Mouse (Mus musculus): ENCODE measurements around the gene Snx29.

The Snx29 gene

DNA sequence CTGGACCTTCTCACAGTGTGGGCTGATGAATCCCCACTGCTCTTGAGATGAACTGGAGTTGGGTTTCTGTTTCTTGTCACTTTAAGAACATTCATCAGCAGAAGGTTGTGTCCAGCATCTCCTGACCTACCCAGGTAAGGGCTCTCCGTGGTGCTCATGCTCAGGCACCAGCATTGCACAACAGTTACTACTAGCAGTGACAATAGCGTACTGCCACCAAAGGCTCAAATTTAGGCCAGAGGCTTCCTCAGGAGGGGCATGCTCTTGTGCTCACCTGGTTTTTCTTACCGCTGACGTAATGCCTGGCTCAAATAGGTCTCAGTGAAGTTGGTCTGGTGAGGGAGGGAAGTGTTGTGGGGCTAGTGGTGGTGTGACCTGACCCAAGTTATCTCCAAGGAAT is 132.2 kb downstream of the Snx29 start:
- DNase-seq, result no peak

DNA sequence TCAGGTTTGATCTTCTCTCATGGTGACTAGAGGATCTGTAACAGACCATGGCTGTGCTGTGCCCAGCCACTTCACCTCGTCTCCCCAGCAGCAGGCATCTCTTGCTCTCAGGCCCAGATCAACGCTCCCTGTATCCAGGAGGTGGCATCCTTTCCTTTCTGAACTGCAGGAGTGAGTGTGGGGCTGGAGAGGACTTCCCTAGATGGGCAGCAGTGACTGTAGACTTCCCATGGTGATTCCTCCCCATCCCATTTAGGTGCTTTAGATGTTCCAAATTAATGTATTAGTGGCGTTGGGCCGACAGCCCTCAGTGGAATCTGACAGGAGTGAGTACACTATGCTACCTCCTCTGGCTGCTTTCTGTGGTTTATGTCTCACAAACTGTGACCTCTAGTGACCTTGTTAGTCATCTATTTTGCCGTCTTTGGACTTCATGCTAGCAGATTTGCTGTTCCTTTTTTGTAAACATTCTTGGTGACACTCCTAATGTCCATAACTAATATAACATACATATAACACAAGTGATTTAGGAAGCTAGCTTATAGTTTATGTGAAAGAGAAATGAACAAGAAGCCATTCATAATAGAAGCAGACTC is 132.9 kb downstream of the Snx29 start:
- no peak for DNase-seq

DNA sequence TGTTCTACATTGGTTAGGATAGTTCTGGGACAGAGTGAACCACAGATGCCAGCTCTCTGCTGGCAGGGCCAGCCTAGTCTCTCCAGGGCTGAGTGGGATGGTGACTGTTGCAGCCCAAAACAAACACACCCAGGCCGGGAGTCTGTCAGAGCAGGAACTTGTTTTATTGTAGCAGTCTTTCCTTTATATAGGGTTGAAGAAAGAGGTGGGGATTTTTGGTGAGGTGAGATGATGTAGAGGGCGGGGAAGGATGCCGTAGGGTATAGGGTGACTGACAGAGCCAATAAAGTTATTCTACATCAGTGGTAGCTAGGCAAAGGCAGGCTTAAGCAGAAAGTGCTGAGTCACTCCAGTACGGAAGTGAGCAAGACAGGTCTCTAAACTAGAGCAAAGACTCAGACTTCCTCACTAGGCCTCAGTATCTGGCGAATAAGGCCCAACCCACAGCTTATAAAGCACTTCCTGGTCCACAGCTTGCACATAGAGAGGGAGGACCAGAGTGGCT is 133.5 kb downstream of the Snx29 start:
- DNase-seq, result peak; percentile 27

DNA sequence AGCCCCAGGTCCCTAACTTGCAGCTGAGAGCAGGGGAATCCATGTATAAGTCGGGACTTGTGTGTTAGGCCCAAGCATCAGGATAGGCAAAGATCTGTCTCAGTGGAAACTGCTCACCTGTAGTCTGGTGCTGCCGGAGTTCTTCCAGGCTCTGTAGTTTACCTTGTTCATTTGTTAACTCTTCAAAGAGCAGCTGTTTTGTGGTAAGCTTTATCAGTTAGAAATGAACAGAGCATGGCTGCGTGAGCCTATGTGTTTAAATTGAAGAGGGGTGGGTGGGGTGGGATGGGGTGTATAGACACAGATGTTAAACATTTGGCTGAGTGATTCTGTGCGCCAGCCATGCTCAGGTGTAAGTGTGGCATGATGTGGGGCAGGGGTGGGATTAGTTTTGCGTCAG is 134.4 kb downstream of the Snx29 start:
- no peak for DNase-seq

DNA sequence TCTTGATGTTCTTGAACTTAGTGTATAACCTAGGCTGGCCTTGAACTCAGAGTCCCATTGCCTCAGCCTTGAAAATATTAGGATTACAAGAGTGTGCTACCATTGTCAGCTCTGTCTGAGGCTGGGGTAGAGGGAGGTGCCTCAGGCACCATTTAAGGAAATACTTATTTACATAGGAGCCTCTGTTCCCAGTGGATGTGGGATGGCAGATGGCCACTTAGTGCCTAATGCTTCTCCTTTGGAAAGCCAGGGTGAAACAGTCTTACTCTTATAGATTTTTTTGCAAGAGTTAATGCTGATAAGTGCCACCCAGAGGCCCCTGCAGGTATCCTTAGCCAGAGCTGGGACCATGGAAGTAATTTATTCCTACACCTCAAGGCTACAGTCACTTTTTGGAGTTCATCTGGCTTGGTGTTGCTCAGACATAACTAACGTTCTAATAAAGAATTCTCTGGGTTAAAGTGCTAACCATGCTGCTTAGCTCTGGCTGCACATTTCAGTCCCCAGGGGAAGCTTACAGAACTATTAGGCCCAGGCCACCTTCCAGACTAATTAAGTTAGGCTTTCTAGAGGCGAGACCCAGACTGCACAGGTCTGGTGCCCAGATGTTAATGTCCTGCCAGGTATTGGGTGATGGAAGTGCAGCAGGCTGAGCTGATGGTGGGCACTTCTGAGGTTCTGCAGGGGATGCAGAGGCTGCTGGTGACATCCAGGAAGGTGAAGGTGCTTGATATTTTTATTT is 135.1 kb downstream of the Snx29 start:
- no peak for DNase-seq

DNA sequence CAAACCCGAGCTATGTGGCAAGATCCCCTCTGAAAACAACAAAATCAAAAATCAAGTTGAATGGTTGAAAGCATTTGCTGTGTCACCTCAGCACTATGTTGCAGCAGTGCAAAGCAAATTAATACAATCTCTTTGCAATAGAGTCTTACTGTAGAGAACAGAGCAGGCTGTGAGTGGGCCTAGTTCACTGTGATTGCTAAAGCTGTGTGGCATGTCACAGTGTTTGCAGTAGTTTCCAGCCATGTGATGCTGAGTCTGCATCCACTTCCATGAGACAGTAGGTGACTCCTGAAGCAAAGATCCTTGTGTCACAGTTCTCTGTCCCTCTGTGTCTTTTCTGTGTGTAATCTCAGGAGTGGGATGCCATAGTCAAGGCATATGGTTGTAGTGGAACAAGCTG is 137.5 kb downstream of the Snx29 start:
- DNase-seq, result no peak

DNA sequence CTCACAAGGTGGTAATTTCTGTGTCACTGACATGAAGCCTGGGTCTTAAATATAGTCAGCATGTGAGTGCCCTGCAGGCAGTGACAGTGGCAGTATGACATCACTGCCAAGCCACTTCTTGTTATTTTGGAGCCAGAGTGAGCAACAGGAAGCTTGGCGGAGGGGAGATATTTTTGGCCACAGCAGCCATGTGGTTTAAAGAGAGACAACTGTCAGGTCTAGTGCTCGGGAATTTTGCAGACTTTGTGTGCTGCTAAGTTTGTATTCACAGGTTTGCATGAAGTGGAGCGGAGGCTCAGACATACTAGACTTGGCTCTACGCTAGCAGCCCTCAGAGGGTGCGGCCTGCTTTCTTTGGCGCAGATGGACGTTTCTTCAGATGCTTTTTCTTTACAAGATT is 138.9 kb downstream of the Snx29 start:
- DNase-seq, result peak; percentile 72

DNA sequence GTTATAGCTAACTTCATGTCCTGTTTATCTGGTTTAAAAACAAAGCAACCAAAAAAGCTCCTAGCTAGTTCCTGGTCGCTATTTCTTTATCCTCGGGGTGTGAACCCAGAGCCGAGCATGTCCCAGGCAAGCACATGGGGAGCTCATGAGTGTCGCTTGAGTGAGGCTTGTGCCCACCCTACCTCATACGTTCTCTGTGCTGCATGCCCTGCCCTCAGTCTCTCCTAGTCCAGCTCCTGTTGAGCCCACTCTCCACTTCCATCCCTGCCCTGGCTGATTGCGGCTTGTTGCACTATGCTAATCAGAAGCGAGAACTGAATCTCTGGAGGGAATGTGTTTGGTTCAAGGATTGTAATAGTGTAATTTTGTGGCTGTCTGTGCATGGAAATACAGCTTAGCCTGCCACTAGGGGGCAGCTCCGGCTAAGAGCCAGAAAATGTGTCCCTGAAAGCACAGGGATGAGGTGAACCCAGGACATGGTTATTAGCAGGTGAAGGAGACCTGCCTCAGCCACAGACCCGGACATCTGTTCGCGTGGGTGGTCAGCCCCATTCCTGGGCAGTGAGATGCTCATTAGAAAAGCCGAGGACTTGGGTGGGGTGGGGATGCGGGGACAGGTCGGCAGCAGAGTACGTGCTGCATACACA is 145.9 kb downstream of the Snx29 start:
- DNase-seq, result peak; percentile 65

DNA sequence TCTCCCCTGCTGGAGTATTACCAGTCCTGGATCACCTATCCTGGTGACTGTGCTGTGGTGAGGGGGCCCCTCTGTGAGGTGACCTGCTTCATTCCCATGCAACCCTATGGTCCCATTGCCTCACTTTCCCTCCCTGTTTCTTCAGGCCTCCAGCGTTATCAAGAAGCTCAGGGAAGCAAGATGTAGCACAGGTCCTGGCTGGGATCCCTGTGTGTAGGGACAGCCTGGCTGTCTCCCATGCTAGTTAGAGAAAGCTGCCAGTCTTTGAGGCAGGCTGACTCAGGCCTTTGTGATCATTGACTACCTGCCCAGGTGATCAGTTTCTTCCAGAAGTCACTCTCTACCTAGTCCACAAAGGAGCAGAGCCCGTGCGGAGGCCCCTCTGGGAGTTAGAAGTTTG is 146.8 kb downstream of the Snx29 start:
- no peak for DNase-seq

DNA sequence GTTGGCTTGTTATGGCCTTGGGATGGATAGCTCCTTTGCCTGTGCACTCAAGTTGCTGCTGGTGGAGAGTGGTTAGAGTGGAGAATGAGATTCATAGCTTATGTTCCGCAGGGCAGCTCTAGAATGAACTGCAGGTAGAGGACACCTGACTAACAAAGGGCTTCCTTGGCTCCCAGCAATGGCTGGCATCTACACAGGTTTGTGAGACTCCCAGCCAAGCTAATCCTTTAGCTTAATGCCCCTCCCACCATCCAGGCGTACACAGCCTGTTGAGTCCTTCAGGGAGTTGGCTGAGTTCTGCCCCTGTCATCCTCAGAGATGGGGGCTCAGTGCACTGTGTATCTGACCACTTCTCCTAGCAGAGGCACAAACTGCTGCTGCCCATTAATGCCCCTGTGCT is 148.5 kb downstream of the Snx29 start:
- no peak for DNase-seq

DNA sequence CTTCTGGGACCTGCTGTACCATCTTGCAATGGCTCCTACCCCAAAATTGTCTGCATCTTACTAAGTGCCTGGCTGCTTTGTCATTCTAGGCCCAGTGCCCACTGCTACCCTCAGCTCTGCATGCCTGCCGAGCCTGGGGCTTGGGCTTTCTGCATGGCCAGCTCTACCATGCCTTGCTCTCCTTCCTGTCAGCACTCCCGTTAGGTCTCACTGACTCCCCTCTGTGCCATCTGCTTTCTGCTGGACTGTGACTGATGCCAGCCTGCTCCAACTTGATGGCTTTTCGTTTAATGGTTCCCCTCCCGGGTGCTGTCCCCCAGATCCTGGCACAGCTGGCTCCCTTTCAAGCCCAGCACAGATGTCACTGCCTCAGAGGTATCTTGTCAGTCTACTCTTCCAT is 150.1 kb downstream of the Snx29 start:
- no peak for DNase-seq

DNA sequence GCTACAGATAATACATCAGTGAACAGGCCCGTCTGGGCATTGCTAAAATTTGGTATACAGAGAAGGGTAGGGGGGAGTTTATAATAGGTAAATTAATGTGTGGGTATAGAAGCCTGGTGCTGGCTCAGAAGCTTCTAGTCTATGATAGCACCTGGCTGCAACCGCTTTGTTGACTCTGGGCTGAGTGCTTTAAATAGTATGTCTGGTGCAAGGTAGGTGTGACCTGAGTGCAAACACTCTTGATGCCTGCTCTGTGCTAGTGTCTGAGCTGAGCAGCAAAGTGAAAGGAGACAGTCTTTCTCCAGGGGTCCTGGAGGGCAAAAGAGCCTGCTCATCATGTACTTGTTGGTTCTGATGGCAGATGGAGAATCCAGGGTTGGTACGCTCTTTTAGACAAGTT is 150.8 kb downstream of the Snx29 start:
- DNase-seq, result no peak

DNA sequence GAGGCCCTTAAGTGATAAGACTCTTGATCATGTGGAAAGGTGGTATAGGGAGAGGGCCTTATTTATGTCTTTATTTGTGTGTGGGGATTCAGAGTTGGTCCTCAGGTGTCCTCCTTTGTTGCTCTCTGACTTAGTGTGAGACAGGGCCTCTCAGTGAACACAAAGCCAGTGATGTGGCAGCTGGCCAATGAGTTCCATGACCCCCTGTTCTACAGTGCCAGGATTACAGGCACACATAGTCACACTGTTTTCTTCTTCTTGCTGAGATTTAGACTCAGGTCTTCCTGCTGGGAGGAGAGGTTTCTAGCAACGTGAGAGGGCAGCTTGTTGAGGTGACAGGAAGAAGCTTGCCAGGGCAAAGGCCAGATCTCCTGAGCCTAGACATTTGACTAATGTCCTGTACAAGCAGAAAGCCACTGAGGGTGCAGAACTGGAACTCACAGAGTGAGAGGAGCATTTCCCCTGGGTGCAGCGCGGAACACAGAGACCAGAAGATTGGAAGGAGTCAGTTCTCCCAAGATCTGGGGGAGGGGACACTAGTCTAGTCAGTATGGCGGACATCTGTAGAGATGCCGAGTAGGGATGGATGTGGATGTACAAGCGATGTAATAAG is 151.3 kb downstream of the Snx29 start:
- DNase-seq, result no peak

DNA sequence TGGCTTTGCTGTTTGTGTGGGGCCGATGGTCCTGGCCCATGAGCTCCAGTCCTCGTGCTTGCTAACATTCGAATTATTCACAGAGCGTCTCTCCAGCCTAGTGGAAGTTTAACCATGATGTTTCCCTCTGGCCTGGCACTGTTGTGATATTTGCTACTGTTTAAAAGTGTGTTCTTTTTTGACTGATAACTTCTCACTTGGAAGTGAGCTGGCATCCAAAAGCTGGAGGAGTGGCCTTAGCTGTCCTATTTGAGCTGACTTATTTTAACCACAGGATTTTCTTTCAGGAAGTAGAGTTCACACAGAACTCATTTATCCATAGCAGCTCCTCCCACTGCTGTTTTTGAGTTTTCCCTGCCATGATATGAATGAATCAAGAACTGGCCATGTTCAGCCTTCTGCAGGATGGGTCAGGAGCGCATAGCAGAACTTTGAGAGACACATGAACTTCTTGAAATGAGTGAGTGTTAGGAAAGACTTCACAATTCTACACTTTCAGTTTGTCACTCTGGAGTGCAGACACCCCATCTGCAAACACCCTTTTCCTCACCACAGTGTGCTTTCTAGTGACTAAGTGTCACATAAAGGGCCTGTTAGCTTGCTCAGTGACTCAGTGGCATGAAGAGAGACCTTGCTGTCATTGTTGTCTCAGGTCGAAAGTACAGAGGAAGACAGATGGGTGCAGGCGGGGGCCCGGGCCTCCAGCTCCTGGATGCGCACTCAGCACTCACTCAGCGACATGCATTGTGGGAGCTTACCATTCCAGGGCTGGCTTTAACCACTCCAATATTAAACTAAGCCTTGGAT is 152.6 kb downstream of the Snx29 start:
- DNase-seq, result no peak

DNA sequence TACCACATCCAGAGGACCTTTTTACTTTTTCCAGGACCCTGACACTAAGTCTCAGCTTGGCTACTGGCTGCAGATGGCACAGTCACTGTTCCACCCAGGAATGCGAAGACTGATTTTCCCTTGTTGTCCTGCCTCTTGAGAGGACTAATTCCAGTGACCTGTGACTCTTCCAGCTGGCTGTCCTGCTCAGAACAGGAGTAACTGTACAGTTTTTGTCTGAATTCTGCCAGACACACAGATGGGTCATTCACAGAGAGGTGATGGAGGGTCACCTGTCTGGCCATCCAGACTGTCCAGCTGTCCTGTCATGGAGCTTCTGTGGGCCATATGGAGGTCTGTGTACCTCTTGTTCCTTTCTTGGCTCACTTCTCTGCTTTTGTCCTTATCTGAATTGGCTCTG is 153.6 kb downstream of the Snx29 start:
- DNase-seq, result no peak

DNA sequence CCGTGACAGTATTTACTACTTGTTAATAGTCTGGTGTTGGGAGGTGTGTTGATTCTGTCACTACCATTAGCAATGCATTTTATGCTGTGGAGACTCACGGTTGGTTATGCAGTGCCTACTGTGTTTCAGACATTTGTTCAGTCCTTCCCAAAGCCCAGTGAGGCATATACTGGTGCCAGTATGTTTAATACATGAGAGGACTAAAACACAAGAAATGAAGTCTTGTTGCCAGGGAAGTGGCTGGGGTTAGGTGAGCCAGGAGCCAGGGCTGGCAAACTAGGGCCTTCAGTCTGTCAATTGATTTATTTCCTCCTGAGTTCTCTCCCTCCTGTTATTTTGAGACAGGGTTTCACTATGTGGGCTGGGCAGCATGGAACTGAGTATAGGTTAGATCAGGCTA is 154.3 kb downstream of the Snx29 start:
- DNase-seq, result no peak

DNA sequence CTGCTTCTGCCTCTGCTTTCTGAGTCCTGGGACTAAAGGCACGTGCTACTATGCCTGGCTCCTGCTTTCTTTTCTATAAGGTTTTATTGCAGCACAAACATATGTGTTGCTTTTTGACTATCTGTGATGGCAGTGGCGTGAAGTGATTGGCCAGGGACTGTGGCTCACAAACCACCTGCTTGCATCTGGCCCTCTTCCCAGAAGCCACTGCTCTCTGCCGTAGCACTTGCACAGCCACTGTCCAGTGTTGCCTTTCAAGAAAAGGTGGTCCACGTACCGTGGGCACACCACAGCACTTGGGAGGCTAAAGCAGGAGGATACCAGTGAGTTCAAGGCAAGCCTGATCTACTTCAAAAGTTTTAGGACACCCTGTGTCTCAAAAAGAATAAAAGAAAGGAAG is 154.9 kb downstream of the Snx29 start:
- no peak for DNase-seq

DNA sequence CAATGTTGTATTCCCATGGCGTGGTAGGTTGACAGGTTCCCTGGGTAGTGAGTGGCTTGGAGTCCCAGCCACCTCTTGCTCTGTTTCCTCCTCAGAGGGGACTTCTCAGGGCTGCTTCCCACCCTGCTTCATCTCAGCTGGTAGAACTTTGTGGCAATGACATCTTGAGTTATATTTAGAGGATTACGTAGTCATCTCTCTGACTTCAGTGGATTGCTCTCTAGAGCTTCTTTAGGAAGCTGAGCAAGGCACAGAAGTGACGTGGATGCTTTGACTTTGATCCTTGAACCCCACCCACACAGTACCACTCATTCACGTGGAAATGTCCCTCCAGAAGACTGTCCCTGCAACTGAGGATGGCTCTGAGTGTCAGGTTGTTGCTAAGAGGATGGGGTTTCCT is 156.9 kb downstream of the Snx29 start:
- no peak for DNase-seq

DNA sequence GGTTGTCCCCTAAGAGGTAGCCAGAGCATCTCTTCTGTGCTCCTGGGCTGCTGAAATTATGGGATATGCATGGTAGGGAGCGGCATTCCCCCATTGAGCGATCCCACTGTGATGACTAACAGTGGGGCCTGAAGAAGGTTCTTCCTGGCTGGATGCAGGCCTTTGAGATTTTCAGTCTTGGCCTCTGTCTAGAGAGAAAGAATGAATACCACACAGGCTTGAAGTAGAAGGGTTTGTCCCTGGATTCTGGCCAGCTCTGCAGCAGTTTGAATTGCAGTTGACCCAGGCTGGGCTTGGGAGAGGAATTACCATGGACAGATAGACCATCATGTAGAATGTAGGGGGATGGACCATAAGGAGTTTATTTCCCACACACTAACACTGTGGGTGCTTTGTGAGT is 159.5 kb downstream of the Snx29 start:
- no peak for DNase-seq

DNA sequence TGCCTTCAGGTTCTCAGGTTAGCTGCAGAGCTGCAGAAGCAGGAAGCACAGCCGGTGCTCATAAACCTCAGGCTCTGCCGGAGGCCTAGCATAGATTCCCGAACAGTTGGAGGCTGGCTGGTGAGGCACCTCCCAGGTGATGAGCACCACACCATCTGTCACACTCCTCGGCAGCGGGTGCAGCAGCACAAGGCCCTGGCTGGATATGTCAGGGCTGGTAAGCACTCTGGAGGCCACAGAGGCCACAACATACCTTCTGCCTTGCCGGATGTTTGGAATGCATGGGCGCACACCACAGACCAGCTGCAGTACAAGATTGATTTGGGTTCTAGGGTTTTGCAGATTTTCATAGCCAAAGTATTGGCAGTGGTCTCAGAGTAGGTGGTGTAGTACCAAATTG is 172.2 kb downstream of the Snx29 start:
- peak; percentile 24 for DNase-seq

DNA sequence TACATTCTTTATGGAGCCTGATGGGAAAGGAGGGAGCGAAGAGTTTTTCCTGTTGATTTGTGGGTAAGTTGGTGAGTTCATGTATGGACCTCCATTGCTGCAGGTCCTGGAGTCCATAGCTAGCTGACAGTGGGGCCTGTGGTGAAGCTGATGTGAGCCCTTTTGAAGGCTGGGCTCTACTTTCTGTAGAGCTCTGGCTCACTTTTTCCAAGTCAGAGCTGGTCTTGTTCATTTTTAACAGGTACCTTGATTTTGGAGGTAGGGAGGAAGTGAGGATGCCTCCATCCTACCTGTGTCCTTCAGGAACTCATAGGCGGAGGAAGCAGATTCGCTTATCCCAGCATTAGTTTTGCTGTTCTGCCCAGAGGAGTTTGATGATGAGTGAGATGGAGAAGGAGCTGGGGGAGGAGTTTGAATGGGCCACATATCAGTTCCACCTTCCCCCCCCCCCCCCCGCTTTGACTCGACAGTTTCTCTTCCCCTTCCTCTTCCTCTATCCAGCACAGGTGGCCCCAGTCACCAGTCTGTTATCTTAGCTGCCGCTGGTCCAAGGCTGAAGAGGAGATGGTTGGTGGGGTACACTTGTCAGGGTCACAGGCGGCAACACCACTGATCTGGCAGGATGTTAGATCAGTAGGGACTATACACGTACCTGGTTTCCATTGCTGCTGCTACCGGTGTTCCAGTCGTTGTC is 173.4 kb downstream of the Snx29 start:
- DNase-seq, result no peak

DNA sequence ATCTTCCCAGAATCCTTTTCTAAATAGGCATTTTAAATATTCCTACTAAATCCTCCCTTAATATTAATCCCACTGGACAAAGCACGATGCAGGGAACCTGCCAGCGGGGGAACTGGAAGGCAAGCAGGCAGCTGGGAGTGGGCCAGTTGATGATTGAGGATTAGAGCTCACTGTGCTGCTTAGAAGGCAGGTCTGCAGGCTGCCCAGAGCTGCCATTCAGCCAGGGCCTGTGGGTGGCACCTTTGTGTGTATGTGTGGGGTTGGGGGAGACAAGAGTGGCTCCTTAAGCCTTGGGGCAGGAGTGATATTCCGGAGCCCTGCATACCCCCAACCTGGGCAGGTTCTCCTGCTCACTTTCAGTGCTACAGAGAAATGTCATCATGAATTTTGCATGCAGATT is 174.0 kb downstream of the Snx29 start:
- no peak for DNase-seq

Data from right cerebral cortex, postnatal 25 days (tissue).